Mouse (Mus musculus) forelimb bud, embryonic 11.5 days (tissue): ENCODE measurements around the gene Stx1b.
A peak's percentile ranks its signal among the peaks of the same experiment; 100 is the strongest.

Experiments
- DNase-seq: peaks from one replicate; pipeline ENCODE4 v3.0.0-alpha.2; 2012; ENCODE audit warnings: low read depth, low spot score

The Stx1b gene

GRCm38 (mm10) chr7:127817053-127817452 lies 7.3 kb downstream of the Stx1b start:
- DNase-seq: no peak

DNA sequence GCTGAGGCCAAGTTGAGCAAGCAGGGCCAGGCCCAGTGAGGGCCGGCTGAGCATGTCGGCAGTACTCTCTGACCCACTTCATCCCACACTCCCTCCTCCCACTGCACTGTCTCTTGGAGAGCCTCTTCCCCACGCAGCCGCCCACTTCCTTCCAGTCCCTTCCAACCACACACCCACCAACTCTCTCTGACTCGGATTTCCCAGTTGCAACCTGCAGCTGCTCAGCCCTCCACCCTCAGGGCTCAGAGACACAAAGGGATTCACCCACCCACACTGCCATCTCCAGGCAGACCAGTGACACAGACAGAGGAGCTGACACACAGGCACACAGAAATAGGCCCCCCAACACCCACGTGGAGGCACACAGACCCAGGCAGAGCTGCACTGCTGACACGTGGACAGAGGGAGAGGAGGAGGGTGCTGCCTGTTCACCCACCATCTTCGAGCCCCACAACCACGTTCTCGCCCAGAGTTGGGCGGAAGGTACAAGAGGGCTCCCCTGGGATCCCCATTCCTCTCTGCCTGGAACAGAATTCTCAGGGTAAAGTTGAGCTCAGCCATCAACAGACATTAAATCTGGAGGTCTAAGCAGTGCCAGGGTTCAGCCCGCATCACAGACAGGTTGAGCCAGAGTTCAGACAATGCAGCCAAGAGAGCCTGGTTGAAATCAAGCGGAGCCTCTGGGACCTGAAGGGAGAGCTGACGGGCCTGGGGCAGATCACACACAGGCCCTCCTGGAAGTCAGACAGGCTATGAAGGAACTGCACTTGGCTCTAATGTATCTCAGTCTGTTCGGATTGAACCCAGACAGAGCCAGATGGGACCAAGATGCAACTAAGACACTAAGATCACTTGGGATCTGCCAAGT lies 8.2 kb downstream of the Stx1b start:
- DNase-seq: no peak

DNA sequence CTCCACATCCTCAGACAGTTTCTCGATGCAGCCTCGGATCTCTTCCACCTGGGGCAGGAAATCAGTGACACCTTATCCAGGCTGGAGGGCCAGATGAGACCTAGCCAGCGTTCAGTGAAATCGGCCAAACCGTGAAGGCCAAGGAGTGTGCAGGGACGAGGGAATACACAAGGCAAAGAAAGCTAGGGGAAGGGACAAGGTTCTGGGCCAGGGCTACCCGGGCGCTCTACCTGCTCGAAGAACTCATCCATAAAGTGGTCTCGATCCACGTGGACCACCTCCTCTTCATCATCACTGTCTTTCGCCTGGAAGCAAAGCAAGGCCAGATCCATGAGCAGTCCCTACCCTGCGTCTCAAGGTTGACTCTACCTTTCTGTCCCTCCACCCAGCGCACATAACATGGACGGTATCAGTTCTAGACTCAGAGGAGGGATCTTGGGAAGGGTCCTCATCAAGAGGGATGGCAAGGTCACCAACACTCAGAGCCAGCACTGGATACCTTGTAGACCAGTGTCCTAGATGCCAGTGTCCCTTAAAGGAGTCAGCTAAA lies 9.2 kb downstream of the Stx1b start:
- DNase-seq: no peak

- DNase-seq: no peak
Observed at GRCm38 (mm10) chr7:127814241-127814921, 10.0 kb downstream of the Stx1b start.

GRCm38 (mm10) chr7:127813821-127814220 lies 10.5 kb downstream of the Stx1b start:
- DNase-seq: no peak

GRCm38 (mm10) chr7:127812292-127812691 lies 12.1 kb downstream of the Stx1b start:
- no peak for DNase-seq

DNA sequence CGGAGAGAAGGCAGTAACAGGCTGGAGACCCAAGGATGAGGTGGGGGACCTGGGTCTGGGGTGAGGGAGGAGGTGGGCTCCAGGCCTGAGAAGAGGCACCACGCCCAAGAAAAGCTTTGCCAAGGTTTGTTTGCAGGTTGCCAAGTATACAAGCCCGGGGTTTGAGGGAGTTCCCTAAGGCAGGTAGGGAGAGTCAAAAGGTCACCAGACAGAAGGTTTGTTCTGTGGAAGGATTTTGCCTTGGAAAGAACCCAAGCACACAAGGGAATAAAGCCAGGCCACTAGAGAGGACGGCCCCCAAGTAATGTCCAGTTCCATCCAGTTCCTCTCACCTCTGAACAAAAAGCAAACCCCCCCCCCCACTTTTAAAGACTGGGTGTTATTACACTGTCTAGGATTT lies 13.1 kb downstream of the Stx1b start:
- DNase-seq: no peak

DNA sequence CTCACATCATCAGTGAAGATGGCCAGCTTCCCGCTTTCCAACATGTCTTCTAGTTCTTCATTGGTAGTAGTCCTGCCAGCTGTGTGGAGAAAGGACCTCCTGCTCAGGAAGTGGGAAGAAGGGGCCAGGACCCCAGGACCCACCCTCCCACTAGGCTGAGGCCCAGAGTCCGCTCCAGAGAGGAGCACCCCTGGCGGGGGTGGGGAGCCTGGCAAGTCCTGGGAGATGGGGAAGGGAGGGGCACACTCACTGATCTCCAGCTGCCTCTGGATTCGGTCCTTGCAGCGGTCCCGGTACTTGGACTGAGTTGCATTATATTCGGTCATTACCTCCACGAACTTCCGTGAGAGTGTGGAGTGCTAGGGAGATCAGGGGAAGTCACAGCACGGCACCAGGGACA lies 13.7 kb downstream of the Stx1b start:
- DNase-seq: no peak

DNA sequence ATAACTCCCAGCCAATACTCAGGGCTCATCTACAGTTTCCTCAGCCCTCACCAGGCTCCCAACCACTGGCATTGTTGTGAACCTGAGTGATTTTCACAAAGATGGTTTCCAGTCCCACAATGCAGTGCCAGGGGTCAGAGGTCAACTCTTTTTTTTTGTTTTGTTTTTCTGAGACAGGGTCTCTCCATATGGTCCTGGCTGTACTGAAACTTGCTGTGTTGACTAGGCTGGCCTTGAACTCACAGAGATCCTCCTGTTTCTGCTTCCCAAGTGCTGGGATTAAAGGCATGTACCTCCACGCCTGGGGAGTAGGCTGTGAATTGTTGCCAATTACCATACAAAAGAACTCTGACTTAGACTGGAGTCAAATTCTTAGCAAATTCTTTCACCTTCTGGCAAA lies 14.5 kb downstream of the Stx1b start:
- DNase-seq: no peak

- DNase-seq: no peak
Observed at GRCm38 (mm10) chr7:127808821-127809220, 15.5 kb downstream of the Stx1b start.

DNA sequence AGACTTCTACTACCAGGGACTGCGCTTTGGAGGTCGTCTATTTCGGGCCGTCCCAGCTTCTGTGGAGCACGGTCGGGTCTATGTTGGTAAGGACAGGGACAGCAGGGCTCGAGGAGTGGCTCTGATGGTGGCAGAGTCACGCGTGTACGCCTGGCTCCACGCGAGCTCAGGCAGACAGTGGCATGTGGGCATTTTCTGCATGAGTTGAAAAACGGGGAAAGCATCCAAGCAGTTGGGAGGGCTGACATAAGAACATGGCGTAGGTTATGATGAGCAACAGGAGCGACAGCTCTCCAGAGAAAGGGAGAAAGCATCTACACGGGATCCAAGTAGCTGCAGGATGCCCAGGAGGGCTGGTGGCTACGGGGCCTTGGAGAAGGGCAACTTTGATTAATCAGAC lies 22.0 kb downstream of the Stx1b start:
- DNase-seq: no peak

GRCm38 (mm10) chr7:127801010-127801621 lies 23.2 kb downstream of the Stx1b start:
- no peak for DNase-seq

DNA sequence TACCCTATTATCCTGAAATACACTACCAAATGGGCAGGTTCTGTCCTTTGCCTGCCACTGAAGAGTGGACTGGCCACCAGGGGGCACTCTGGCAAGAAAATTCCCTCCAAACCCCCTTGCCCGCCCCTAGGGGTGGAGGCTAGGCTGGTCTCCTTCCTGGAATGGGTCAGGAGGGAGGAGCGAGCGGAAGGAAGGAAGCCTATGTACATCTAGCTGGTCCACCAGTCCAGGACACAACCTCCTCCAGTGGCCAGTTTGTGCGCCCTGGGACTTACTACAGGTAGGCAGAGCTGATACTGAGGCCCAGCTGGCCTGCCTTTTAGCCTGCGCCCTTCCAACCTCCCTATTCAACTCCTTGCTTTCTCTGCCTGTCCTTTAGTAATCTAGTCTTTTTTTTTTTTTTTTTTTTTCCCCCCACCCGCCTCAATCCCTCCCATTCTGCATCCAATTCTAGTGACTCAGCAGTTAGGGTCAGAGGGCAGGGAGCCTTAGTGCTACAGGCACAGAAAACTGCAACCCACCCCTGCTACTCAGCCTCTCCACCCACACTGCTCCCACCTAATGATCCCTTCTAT lies 23.8 kb downstream of the Stx1b start, which contains the start of gene Hsd3b7:
Gene Hsd3b7, plus strand, starts transcription at position 170 of the 575 bp plus-strand sequence.
- peak; percentile 92 for DNase-seq

DNA sequence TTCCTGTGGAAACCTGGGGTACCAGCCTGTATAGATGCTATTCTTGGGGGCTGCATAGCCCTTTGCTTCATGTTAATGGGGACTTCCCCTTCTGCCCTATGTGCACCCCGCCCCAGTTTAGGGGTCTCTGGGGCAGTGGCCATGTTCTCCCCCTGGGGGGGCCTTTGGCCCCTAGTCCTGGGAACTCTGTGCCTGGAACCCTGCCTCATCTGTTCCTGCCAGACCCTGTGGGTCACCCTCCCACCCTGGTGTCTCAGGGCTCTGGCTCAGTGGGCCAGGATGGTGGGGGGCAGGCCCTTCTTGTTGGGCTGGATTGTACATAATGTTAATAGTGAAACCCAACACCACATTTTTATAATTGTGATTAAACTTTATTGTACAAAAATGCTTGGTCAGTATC lies 24.6 kb downstream of the Stx1b start:
- DNase-seq: no peak

DNA sequence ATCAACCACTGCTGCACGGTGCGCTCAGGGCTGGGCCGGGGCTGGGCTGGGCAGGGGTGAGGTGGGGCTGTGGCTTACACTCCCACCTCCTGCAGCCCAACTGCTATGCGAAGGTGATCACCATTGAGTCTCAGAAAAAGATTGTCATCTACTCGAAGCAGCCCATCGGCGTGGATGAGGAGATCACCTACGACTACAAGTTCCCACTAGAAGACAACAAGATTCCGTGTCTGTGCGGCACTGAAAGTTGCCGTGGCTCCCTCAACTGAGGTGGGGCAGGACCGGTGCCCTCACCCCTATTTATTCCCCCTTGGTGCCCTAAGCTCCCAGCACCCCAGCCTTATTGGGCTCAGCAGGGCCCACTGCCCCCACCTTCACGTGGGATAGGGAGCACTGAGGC lies 25.1 kb downstream of the Stx1b start:
- DNase-seq: no peak

GRCm38 (mm10) chr7:127798591-127798990 lies 25.8 kb downstream of the Stx1b start:
- no peak for DNase-seq

- no peak for DNase-seq
Observed at GRCm38 (mm10) chr7:127797076-127797845, 27.1 kb downstream of the Stx1b start.

- DNase-seq: no peak
Observed at GRCm38 (mm10) chr7:127785308-127785707, 39.0 kb downstream of the Stx1b start, which contains the start of gene Gm49388. TSS of gene Gm49388 (plus strand) at chr7:127785608.

- DNase-seq: no peak
Observed at GRCm38 (mm10) chr7:127778350-127778749, 46.0 kb downstream of the Stx1b start.

DNA sequence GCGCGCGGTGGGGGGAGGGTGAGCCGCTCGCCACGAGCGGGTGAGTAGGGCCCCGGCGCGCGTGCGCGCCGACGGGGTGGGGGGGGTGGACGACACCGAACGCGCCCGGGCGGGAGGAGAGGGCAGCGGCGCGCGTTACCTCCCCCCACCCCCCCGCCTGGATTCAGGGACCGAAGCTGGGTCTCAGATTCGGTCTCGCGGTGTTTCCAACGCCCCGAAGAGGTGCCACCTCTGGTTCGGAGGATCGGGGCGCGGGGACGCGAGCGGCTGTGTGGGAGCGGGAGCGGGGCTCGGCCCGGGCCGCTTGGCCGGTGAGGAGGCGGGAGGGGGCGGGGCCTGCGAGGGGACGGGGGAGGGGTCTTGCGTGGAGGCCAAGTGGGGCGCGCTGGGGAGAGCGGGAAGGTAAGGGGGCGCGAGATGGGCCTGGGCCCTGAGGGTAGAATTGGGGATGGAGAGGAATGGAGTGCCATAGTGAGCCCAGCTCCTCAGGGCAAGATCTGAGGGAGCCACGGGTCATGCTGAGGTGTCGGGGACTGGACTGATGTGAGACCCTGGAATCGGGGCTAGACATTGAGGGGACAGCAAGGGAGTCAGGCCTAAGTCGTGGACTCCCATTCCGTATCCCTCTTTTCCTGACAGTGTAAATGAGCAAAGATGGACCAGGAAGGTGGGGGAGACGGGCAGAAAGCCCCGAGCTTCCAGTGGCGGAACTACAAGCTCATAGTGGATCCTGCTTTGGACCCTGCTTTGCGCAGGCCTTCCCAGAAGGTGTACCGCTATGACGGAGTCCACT lies 46.7 kb downstream of the Stx1b start:
- peak; percentile 58 for DNase-seq
